Mouse (Mus musculus) embryonic facial prominence, embryonic 10.5 days (tissue): ENCODE measurements around the gene Pdyn. TPM values are rescaled to one million over a fixed set of nuclear protein-coding genes. Genes with fewer than 3 reads are reported as not detected.

ENCODE experiments used
- polyA plus RNA-seq: library from polyadenylated mRNA; unstranded; fragments of >200 nt; fragmentation: Nextera tagmentation; extraction: Ambion mirVana; gene quantifications from 2 replicates; pipeline ENCODE4 v1.2.1, GENCODE M21; 2016

Gene Pdyn
- polyA plus RNA-seq, 1 experiment from 2014 or later = 0.11 TPM

Other genes with a start within 250 kb of the Pdyn start
- gene F830045P16Rik, start 163.2 kb downstream of the Pdyn start, polyA plus RNA-seq = not detected in 2 replicates
- gene Sirpa, start 107.0 kb downstream of the Pdyn start, polyA plus RNA-seq = 17.0 and 17.4 TPM in 2 replicates
- gene Stk35, start 100.7 kb upstream of the Pdyn start, polyA plus RNA-seq = 11.7 and 12.5 TPM in 2 replicates